Mouse (Mus musculus): ENCODE data around the gene Bloc1s3. TPM values are rescaled to one million over a fixed set of nuclear protein-coding genes. Genes with fewer than 3 reads are reported as not detected.

Bloc1s3 gene
- polyA plus RNA-seq, 1 experiment from 2014 or later: 0.94 TPM

GRCm38 (mm10) chr7:19467638-19468037, 40.5 kb downstream of the Bloc1s3 start:
- H3K27ac ChIP-seq (ENCODE audit: low read depth): no peak overlapping the region
- H3K36me3 ChIP-seq (replicated peaks; ENCODE audit: insufficient read depth, low read length): no peaks in the 10 kb centered on the region
- peaks cover 13% of the 10 kb centered on the region; the same call in 1 of the 2 replicates for H3K27me3 ChIP-seq (ENCODE audit: insufficient read depth, low read length)
- peak; percentile 53 for DNase-seq
- no peak for TF ChIP-seq CTCF (IDR thresholded peaks at IDR 0.05; ENCODE audit: low read depth)
- no peak for ATAC-seq
- no peak overlapping the region for H3K4me2 ChIP-seq (ENCODE audit: low read depth, low read length)
- no peak overlapping the region for H3K4me3 ChIP-seq (ENCODE audit: low read depth, low read length)
- no peaks in the 10 kb centered on the region for H3K9me3 ChIP-seq (ENCODE audit: low read length)
- H3K4me1 ChIP-seq (ENCODE audit: insufficient read depth): peaks cover 10% of the 10 kb centered on the region; the same call in 1 of the 2 replicates
- no peak overlapping the region for H3K9ac ChIP-seq (replicated peaks)
- 41% methylated on average over 6 of the region's 6 CpGs for WGBS (ENCODE audit: insufficient replicate concordance)

GRCm38 (mm10) chr7:19466602-19467145, 41.5 kb downstream of the Bloc1s3 start:
- no peak overlapping the region for H3K9ac ChIP-seq (replicated peaks)
- no peaks in the 10 kb centered on the region for H3K9me3 ChIP-seq (ENCODE audit: low read length)
- no peak for TF ChIP-seq CTCF (IDR thresholded peaks at IDR 0.05; ENCODE audit: low read depth)
- no peak for TF ChIP-seq EP300 (IDR thresholded peaks at IDR 0.05; ENCODE audit: low read depth)
- WGBS (ENCODE audit: insufficient replicate concordance): 60% methylated on average over 5 of the region's 5 CpGs
- H3K36me3 ChIP-seq (replicated peaks; ENCODE audit: insufficient read depth, low read length): no peaks in the 10 kb centered on the region
- H3K4me1 ChIP-seq (ENCODE audit: insufficient read depth): peaks cover 2% of the 10 kb centered on the region; the same call in 1 of the 2 replicates
- H3K4me3 ChIP-seq (ENCODE audit: low read depth, low read length): no peak overlapping the region
- H3K27ac ChIP-seq (ENCODE audit: low read depth): 0 out of 2 replicates have a peak overlapping the region, but pooled peaks have one; percentile 26
- no peak for DNase-seq
- peak; percentile 18; the same call in 1 of the 2 replicates for ATAC-seq
- H3K4me2 ChIP-seq (ENCODE audit: low read depth, low read length): no peak overlapping the region
- peaks cover 9% of the 10 kb centered on the region; the same call in 1 of the 2 replicates for H3K27me3 ChIP-seq (ENCODE audit: insufficient read depth, low read length)

GRCm38 (mm10) chr7:19464367-19465307, 43.5 kb downstream of the Bloc1s3 start:
- TF ChIP-seq CTCF (IDR thresholded peaks at IDR 0.05; ENCODE audit: low read depth) (no peak), EP300 (IDR thresholded peaks at IDR 0.05; ENCODE audit: low read depth) (no peak)
- peak overlapping the region; percentile 36; the same call in 1 of the 2 replicates for H3K4me2 ChIP-seq (ENCODE audit: low read depth, low read length)
- no peak overlapping the region for H3K27ac ChIP-seq (ENCODE audit: low read depth)
- peaks cover 3% of the 10 kb centered on the region for H3K4me1 ChIP-seq (ENCODE audit: insufficient read depth)
- H3K9me3 ChIP-seq (ENCODE audit: low read length): no peaks in the 10 kb centered on the region
- DNase-seq (no peak), ATAC-seq (no peak)
- H3K36me3 ChIP-seq (replicated peaks; ENCODE audit: insufficient read depth, low read length): no peaks in the 10 kb centered on the region
- no peak overlapping the region for H3K4me3 ChIP-seq (ENCODE audit: low read depth, low read length)
- H3K27me3 ChIP-seq (ENCODE audit: insufficient read depth, low read length): peaks cover 6% of the 10 kb centered on the region; the same call in 1 of the 2 replicates
- no peak overlapping the region; the same call in 1 of the 2 replicates for H3K9ac ChIP-seq (replicated peaks)
- 31% methylated on average over 22 of the region's 22 CpGs for WGBS (ENCODE audit: insufficient replicate concordance)

- Histone ChIP-seq H3K4me2 (ENCODE audit: low read depth, low read length) (no peak within 1 kb of the TSS; the same call in 1 of the 2 replicates), H3K9ac (replicated peaks) (no peak within 1 kb of the TSS), H3K4me1 (ENCODE audit: insufficient read depth) (peaks cover 4% of the 10 kb centered on the region), H3K9me3 (ENCODE audit: low read length) (no peaks in the 10 kb centered on the region), H3K4me3 (ENCODE audit: low read depth, low read length) (peak within 1 kb of the TSS; percentile 17), H3K27ac (ENCODE audit: low read depth) (no peak within 1 kb of the TSS), H3K36me3 (replicated peaks; ENCODE audit: insufficient read depth, low read length) (no peaks in the 10 kb centered on the region), H3K27me3 (ENCODE audit: insufficient read depth, low read length) (no peaks in the 10 kb centered on the region)
- ATAC-seq: no peak
- no peak for DNase-seq
- no peak for TF ChIP-seq EP300 (IDR thresholded peaks at IDR 0.05; ENCODE audit: low read depth)
- no peak for TF ChIP-seq CTCF (IDR thresholded peaks at IDR 0.05; ENCODE audit: low read depth)
- 24% methylated on average over 6 of the region's 6 CpGs for WGBS (ENCODE audit: insufficient replicate concordance)
Measured at GRCm38 (mm10) chr7:19462884-19463381, 45.2 kb downstream of the Bloc1s3 start, which contains the start of gene Exoc3l2. Gene Exoc3l2, plus strand, starts transcription at chr7:19463331.

GRCm38 (mm10) chr7:19462443-19462842, 45.7 kb downstream of the Bloc1s3 start:
- Histone ChIP-seq H3K36me3 (replicated peaks; ENCODE audit: insufficient read depth, low read length) (no peaks in the 10 kb centered on the region), H3K9me3 (ENCODE audit: low read length) (no peaks in the 10 kb centered on the region), H3K4me3 (ENCODE audit: low read depth, low read length) (no peak overlapping the region), H3K4me1 (ENCODE audit: insufficient read depth) (peaks cover 9% of the 10 kb centered on the region), H3K27me3 (ENCODE audit: insufficient read depth, low read length) (no peaks in the 10 kb centered on the region), H3K4me2 (ENCODE audit: low read depth, low read length) (no peak overlapping the region), H3K27ac (ENCODE audit: low read depth) (no peak overlapping the region), H3K9ac (replicated peaks) (no peak overlapping the region)
- ATAC-seq (no peak), DNase-seq (no peak)
- TF ChIP-seq CTCF (IDR thresholded peaks at IDR 0.05; ENCODE audit: low read depth) (no peak), EP300 (IDR thresholded peaks at IDR 0.05; ENCODE audit: low read depth) (no peak)
- WGBS (ENCODE audit: insufficient replicate concordance): 46% methylated on average over 4 of the region's 4 CpGs

- TF ChIP-seq CTCF (IDR thresholded peaks at IDR 0.05; ENCODE audit: low read depth) (peak; percentile 92), EP300 (IDR thresholded peaks at IDR 0.05; ENCODE audit: low read depth) (no peak)
- 10% methylated on average over 6 of the region's 6 CpGs for WGBS (ENCODE audit: insufficient replicate concordance)
- no peak for ATAC-seq
Measured at GRCm38 (mm10) chr7:19461488-19461887, 46.7 kb downstream of the Bloc1s3 start.

More at GRCm38 (mm10) chr7:19461488-19461887, 46.7 kb downstream of the Bloc1s3 start:
- peak; percentile 81 for DNase-seq
- Histone ChIP-seq H3K4me3 (ENCODE audit: low read depth, low read length) (no peak overlapping the region), H3K36me3 (replicated peaks; ENCODE audit: insufficient read depth, low read length) (no peaks in the 10 kb centered on the region), H3K4me2 (ENCODE audit: low read depth, low read length) (no peak overlapping the region), H3K27ac (ENCODE audit: low read depth) (no peak overlapping the region), H3K9ac (replicated peaks) (no peak overlapping the region), H3K4me1 (ENCODE audit: insufficient read depth) (peaks cover 15% of the 10 kb centered on the region), H3K9me3 (ENCODE audit: low read length) (no peaks in the 10 kb centered on the region), H3K27me3 (ENCODE audit: insufficient read depth, low read length) (no peaks in the 10 kb centered on the region)
